Mouse (Mus musculus) ES-E14 (cell line): Measurements from ENCODE around the gene Trcg1.

Experiments
- CHD2 ChIP-seq: IDR thresholded peaks from 2 replicates; pipeline ENCODE4 v1.6.1; 2014; ENCODE audit warnings: mild to moderate bottlenecking, low read depth, low read length, inconsistent platforms
- ZC3H11A ChIP-seq: IDR thresholded peaks from 2 replicates; pipeline ENCODE4 v1.6.1; 2012; ENCODE audit warnings: low read depth, mild to moderate bottlenecking, inconsistent platforms, low read length, borderline replicate concordance

DNA sequence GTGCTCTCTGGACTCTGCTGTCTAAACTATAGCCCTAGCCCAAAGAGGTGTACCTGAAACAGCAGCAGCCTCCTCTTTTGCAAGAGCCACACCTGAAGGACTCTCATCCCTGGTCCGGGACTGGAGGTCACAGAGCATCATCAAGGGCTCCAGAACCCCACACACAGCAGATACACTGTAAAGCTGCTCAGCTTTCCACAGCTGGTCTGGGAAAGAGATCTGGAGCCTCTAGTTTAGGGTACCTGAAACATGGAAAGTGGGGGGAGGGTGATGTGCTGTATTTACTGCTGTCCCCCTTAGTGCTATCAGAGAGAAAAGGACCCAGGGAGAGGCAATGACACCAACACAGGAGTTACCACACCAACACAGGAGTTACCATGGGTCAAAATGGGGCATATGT is 16.8 kb upstream of the Trcg1 start:
- TF ChIP-seq ZC3H11A = no peak
- no peak for TF ChIP-seq CHD2
